Mouse (Mus musculus): ENCODE measurements around the gene Klhl35. TPM values are rescaled to one million over a fixed set of nuclear protein-coding genes. Genes with fewer than 3 reads are reported as not detected.

Klhl35 gene
- polyA plus RNA-seq, 1 experiment from 2014 or later = 0.09 TPM

Other genes starting within 250 kb of the Klhl35 start
- 30.7 and 30.9 TPM in 2 replicates for gene Mogat2, start 227.4 kb upstream of the Klhl35 start, polyA plus RNA-seq (2015; fragmentation: Nextera tagmentation; extraction: Ambion mirVana)
- gene Map6, start 198.6 kb upstream of the Klhl35 start, polyA plus RNA-seq (2015; fragmentation: Nextera tagmentation; extraction: Ambion mirVana) = 0.12 and 0.18 TPM in 2 replicates
- gene Serpinh1, start 112.8 kb upstream of the Klhl35 start, polyA plus RNA-seq (2015; fragmentation: Nextera tagmentation; extraction: Ambion mirVana) = 80.5 and 82.0 TPM in 2 replicates
- 1.9 and 2.1 TPM in 2 replicates for gene Gdpd5, start 84.6 kb upstream of the Klhl35 start, polyA plus RNA-seq (2015; fragmentation: Nextera tagmentation; extraction: Ambion mirVana)
- gene Rps3, start 17.7 kb downstream of the Klhl35 start, polyA plus RNA-seq (2015; fragmentation: Nextera tagmentation; extraction: Ambion mirVana) = 380 and 449 TPM in 2 replicates
- gene Arrb1, start 69.5 kb downstream of the Klhl35 start, polyA plus RNA-seq (2015; fragmentation: Nextera tagmentation; extraction: Ambion mirVana) = 97.2 and 101 TPM in 2 replicates
- gene Tpbgl, start 161.1 kb downstream of the Klhl35 start, polyA plus RNA-seq (2015; fragmentation: Nextera tagmentation; extraction: Ambion mirVana) = 0.41 and 0.44 TPM in 2 replicates
- gene Slco2b1, start 245.3 kb downstream of the Klhl35 start, polyA plus RNA-seq (2015; fragmentation: Nextera tagmentation; extraction: Ambion mirVana) = 0.18 and 0.31 TPM in 2 replicates